Mouse (Mus musculus): Measurements from ENCODE around the gene Serping1.
"Not testable (repeated sequence)": the region's sequence is repeated elsewhere in the genome, so short reads cannot be mapped to it uniquely, and the experiment has no call there.

The Serping1 gene

GRCm38 (mm10) chr2:84737451-84737925 is 37.8 kb downstream of the Serping1 start:
- DNase-seq: peak in 1 of 2 experiments; percentile 30

GRCm38 (mm10) chr2:84736312-84737161 is 38.7 kb downstream of the Serping1 start:
- DNase-seq: no peak

GRCm38 (mm10) chr2:84735346-84735920 is 39.8 kb downstream of the Serping1 start:
- no peak for DNase-seq

GRCm38 (mm10) chr2:84734919-84735318 is 40.3 kb downstream of the Serping1 start:
- no peak for DNase-seq

GRCm38 (mm10) chr2:84734351-84734864 is 40.8 kb downstream of the Serping1 start:
- no peak for DNase-seq

GRCm38 (mm10) chr2:84733579-84734300 is 41.5 kb downstream of the Serping1 start, which contains the start of gene Ypel4:
TSS of gene Ypel4 (plus strand) at chr2:84734058.
- peak in 1 of 2 experiments; percentile 27 for DNase-seq

- no peak for DNase-seq
Measured at GRCm38 (mm10) chr2:84732394-84732793, 42.9 kb downstream of the Serping1 start.

- peak; percentile 48 to 70 for DNase-seq
Measured at GRCm38 (mm10) chr2:84731206-84731605, 44.0 kb downstream of the Serping1 start.

- DNase-seq: not testable (repeated sequence)
Measured at GRCm38 (mm10) chr2:84728191-84728590, 47.1 kb downstream of the Serping1 start.

- DNase-seq: peak; percentile 98 to 99
Measured at GRCm38 (mm10) chr2:84727172-84727858, 47.9 kb downstream of the Serping1 start, which contains the start of gene Clp1. TSS of gene Clp1 (minus strand) at chr2:84727350.

- no peak for DNase-seq
Measured at GRCm38 (mm10) chr2:84726716-84727115, 48.5 kb downstream of the Serping1 start.

- DNase-seq: no peak
Measured at GRCm38 (mm10) chr2:84725770-84726169, 49.5 kb downstream of the Serping1 start.

- no peak for DNase-seq
Measured at GRCm38 (mm10) chr2:84723856-84724255, 51.4 kb downstream of the Serping1 start.

- DNase-seq: no peak
Measured at GRCm38 (mm10) chr2:84721182-84721581, 54.1 kb downstream of the Serping1 start.

GRCm38 (mm10) chr2:84720718-84721117 is 54.5 kb downstream of the Serping1 start:
- DNase-seq: no peak

GRCm38 (mm10) chr2:84717357-84717756 is 57.9 kb downstream of the Serping1 start:
- no peak for DNase-seq

- DNase-seq: peak in 1 of 2 experiments; percentile 21
Measured at GRCm38 (mm10) chr2:84716423-84717355, 58.6 kb downstream of the Serping1 start.

- peak; percentile 83 to 96 for DNase-seq
Measured at GRCm38 (mm10) chr2:84715562-84716361, 59.5 kb downstream of the Serping1 start.
